Mouse (Mus musculus): ENCODE results near the gene Sla2. TPM values are rescaled to one million over a fixed set of nuclear protein-coding genes. Genes with fewer than 3 reads are reported as not detected.

Gene Sla2
- polyA plus RNA-seq (2017; shearing (Covaris generic)), result 63.0 TPM

DNA sequence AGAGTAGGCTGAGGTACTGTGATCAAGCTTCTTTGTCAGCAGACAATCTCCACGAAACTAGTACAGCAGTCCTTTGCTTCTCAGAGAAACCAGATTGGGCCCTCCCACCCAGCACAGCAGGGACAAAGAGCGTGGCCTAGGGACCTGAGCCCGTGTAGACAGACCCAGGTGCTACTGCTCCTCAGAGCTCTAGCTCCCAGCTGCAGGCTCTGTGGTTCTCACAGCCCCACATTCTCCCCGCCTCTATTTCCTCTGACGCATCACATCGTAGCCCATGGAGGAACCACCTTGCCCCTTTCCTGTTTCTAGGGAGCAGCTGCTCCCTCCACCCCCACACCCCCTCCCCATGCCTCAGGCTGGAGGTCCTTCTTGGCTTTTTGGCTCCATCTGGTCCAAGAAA is at the start of gene Sla2:
Sla2 (minus strand) TSS at position 176 of the 400 bp plus-strand sequence.

DNA sequence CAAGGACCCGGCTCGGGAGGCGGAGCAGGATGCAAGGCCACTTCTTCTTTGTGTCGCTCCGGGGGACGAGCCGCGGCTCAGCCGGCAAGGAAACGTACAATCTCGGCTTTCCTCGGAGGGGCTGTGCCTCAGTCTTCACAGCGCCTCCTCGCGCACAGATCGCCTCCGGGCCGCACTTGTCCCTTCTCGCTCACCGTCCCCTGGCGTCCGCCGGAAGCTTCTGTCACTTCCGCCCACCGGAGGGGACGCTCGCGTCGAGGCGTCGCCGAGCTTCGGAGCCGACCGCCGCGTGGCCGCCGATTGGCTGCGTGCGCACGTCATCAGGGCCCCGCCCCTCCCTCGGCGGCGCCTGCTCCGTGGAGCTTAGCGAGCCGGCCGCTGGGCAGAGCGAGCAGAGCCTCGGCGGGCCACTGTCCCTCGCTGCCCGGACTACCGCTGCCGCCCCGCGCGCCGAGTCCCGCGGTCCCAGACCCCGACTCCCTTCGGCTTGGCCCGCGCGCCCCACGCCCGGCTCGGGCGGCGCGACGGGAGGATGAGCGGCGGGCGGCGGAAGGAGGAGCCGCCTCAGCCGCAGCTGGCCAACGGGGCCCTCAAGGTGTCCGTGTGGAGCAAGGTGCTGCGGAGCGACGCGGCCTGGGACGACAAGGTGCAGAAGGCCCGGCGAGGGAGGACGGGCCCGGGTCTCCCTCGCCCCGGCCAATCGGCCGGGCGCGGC is 24.1 kb downstream of the Sla2 start, which contains the start of gene Rab5if:
Rab5if (plus strand) TSS at position 357 of the 715 bp plus-strand sequence.

DNA sequence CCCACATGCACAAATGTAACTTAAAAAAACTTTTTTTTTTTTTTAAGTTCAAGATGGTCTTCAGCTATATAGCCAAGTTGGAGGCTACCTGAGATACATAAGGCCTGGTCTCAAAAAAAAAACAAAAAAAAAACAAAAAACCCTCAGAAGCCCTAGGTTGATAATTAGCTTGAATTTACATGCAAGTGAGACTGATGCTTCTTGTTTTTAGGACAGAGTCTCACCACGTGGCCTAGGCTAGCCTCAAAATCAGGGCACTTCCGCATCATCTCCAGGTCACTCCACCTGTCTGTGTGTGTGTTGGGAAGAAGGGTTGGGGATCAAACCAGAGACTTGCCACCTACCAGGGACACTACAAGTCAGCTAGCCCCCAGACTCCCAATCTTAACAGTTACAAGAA is 29.2 kb downstream of the Sla2 start, which contains the start of gene 4930518I15Rik:
4930518I15Rik (minus strand) TSS at position 112 of the 400 bp plus-strand sequence.

DNA sequence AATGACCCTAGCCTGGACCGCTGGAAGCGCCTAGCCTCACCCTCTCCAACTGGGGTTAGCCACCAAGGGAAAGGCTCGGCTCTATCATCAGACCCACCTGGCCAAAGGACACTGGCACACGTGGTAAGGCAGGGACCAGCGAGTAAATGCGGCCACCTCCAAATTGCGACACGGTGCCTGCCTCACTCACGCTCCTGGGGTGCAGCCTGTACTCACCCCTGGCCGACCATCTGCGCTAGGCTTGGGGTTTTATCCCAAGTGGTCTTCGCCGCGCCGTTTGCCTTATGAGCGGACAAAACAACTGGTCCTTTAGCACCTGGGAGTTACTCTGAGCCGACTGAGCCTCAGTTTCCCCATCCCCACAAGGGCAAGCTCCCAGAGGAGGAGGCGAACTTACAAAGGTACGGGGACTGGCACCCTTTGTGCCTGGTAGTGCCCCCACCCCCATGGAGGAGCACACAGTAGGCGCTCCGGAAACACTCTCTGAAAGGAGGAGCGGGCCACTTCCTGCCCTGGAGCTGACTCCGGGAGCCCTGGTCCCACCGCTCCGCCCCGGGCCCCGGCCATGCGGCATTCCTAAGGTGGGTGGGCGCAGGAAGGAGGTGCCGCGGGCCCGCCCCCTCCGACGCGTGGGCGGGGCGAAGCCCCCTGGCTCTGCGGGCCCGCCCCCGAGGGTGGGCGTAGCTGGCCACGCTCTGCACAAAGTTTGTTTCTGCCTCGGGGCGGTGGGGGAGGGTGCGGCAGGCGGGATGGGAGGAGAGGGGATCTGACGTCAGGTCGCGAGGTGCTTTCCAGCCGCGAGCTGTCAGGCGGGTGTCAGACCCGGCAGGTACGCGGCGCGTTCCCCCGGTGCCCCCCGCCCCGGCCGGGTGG is 47.4 kb downstream of the Sla2 start, which contains the start of gene Tgif2:
Tgif2 (plus strand) TSS at position 689 of the 873 bp plus-strand sequence.

Other genes starting within 250 kb of the Sla2 start
- gene Myl9, start 111.8 kb downstream of the Sla2 start, polyA plus RNA-seq (2017; shearing (Covaris generic)), result not detected
- gene Tgif2, start 47.2 kb downstream of the Sla2 start, polyA plus RNA-seq (2017; shearing (Covaris generic)), result 14.9 TPM
- gene 4930518I15Rik, start 29.2 kb downstream of the Sla2 start, polyA plus RNA-seq (2017; shearing (Covaris generic)), result 5.1 TPM
- 126 TPM for gene Rab5if, start 24.1 kb downstream of the Sla2 start, polyA plus RNA-seq (2017; shearing (Covaris generic))
- gene Ndrg3, start 104.9 kb upstream of the Sla2 start, polyA plus RNA-seq (2017; shearing (Covaris generic)), result 189 TPM
- gene Dsn1, start 120.0 kb upstream of the Sla2 start, polyA plus RNA-seq (2017; shearing (Covaris generic)), result 14.5 TPM
- 0.02 TPM for gene Soga1, start 192.1 kb upstream of the Sla2 start, polyA plus RNA-seq (2017; shearing (Covaris generic))
- not detected for gene Tldc2, start 199.9 kb upstream of the Sla2 start, polyA plus RNA-seq (2017; shearing (Covaris generic))
- 710 TPM for gene Samhd1, start 248.1 kb upstream of the Sla2 start, polyA plus RNA-seq (2017; shearing (Covaris generic))